Mouse (Mus musculus) lung, adult 2 months (tissue): ENCODE data around the gene Gm42906.

Source experiments
- CTCF ChIP-seq: fragments of 200-500 bp; IDR thresholded peaks from 2 replicates; pipeline ENCODE4 v1.5.1; 2011; ENCODE audit warnings: mild to moderate bottlenecking, low read length, control low read depth; ENCODE audit not compliant: insufficient read depth
- POLR2A ChIP-seq: fragments of 200-500 bp; IDR thresholded peaks from 2 replicates; pipeline ENCODE4 v1.6.1; 2011; ENCODE audit warnings: low read depth, mild to moderate bottlenecking, control low read depth, low read length, borderline replicate concordance; ENCODE audit errors: extremely low read depth

GRCm38 (mm10) chr5:151076917-151077316, 351.0 kb downstream of the Gm42906 start:
- TF ChIP-seq POLR2A: no peak
- TF ChIP-seq CTCF: no peak
